Mouse (Mus musculus) heart, postnatal 0 days (tissue): ENCODE data around the gene Krtap19-2.

Experiments
- CTCF ChIP-seq: IDR thresholded peaks from 2 replicates; pipeline ENCODE4 v1.5.1; 2016; ENCODE audit warnings: antibody characterized with exemption, control low read depth, low read depth
- EP300 ChIP-seq: IDR thresholded peaks from 2 replicates; pipeline ENCODE4 v1.6.1; 2016; ENCODE audit warnings: antibody characterized with exemption, low read depth

- TF ChIP-seq CTCF (no peak), EP300 (no peak)
These were observed 4.8 kb downstream of the Krtap19-2 start, which contains the start of gene Krtap19-1 for GRCm38 (mm10) chr16:88869311-88869710.
